Mouse (Mus musculus): ENCODE results near the gene Bloc1s1.
A peak's percentile ranks its signal among the peaks of the same experiment; 100 is the strongest.

GRCm38 (mm10) chr10:128917400-128917799 is 6.4 kb downstream of the Bloc1s1 start:
- TF ChIP-seq CTCF (IDR thresholded peaks at IDR 0.05; ENCODE audit: borderline replicate concordance, insufficient read depth, low read length) (no peak), POLR2A (IDR thresholded peaks at IDR 0.05; ENCODE audit: low read depth, low read length) (0 out of 2 replicates have a peak, but pooled peaks have one; percentile 10)

Data from embryonic fibroblast, embryonic 13.5 days (primary cell).